Mouse (Mus musculus): ENCODE results near the gene Odf3. TPM values are rescaled to one million over a fixed set of nuclear protein-coding genes. Genes with fewer than 3 reads are reported as not detected.
"Not testable (repeated sequence)": the region's sequence is repeated elsewhere in the genome, so short reads cannot be mapped to it uniquely, and the experiment has no call there.

The Odf3 gene
- total RNA-seq, 2 experiments from 2014 or later: not detected

DNA sequence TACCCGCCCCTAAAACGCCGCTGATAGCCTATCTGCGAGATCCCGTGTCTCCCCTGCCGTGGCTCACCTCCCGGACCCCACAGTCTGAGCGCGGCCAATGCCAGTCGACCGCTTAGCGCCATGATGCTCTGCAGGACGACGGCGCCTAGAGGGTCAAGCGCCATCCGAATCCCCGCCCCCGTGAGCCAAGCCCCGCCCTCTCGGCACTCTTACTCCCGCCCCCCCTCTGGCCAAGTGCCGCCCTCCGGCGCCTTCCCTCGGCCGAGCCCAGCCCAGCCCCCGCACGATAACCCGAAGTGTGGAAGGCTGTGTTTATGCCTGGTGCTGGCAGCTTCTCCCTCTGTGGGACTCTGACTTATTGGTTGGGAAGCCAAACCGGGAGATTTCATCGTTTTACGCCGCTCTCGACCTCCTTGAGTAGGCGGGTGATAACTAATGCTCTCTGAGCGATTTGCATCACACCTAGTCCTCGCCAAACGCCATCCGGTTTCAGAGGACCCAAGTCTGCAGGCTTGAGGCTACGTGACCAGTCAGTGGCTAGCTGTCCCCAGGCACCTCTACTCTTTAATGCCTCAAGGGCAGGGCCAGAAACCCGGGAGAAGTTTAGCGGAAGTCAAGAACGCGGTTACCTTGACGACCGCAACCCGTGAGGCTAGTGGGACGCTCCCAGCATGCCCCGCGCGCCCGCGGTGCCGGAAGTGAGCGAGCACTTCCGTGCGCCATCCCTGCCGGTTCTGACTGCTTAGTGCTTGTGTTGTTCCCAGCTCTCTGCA lies 34.3 kb downstream of the Odf3 start, which contains the start of the genes Psmd13 and Sirt3:
Gene Psmd13, plus strand, starts transcription at position 273 of the 773 bp plus-strand sequence.
Gene Sirt3, minus strand, starts transcription at position 614 of the 773 bp plus-strand sequence.
- peak; percentile 96 for DNase-seq

DNA sequence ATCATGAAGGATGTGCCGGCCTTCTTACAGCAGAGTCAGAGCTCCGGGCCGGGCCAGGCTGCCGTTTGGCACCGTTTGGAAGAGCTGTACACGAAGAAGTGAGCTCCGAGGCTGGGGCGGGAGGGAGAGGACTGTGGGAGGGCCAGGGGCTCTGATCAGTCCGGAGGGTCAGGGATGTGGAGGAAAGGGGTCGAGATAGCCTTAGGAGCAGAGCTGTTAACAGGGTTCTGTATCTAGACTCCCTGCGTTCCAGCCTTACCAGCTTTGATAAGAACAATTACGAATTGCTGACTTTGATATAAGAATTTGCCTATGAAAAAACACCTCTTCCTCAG lies 34.8 kb downstream of the Odf3 start:
- DNase-seq: no peak

DNA sequence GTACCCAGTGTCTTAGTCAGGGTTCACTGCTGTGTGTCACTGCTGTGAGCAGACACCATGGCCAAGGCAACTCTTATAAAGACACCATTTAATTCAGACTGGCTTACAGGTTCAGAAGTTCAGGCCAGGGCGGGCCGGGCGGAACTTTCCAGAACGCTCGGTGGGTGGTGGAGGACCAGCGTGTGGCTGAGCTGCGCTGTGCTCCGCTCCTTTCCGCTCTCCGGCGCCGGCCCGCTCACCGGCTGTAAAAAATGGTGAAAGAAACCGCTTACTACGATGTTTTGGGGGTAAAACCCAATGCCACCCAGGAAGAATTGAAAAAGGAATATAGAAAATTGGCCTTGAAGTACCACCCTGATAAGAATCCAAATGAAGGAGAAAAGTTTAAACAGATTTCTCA lies 43.0 kb downstream of the Odf3 start:
- DNase-seq: not testable (repeated sequence)

DNA sequence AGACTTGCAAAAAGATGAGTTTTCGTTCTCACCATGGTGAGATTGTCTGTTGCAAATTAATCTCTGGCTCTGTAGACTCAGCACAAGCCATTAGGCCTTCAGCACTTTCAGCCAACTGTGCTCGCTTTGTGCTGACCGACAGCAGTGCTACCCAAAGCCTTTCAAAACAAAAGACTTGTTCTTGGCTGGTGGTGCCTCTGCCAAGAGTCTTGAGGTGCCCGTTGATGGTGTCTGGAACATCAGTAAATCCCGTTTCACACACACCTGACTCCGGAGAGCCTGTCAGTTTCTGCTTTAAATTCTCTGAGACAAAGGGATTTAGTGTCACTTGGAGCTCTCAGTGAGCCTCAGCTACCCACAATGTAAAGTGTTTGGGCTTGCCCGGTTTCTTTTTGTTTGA lies 46.4 kb downstream of the Odf3 start:
- no peak for DNase-seq

DNA sequence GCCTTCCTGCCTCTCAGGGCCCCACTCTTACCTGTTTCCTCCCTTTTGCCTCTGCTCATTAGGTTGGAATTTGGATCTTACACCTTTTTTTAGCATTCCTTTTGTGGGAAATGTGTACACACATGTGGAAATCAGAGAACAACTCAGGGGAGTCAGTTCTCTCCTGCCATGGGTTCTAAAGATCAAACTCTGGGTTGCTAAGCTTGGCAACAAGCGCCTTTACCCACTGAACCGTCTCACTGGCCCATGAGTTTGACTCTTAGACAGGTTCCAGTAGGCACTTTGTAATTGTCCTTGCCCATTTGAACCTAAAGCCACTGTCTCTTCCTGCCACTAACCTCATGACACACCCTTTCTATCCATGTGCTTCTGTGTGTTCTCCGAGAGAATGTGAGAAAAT lies 47.0 kb downstream of the Odf3 start:
- DNase-seq: no peak

- DNase-seq: no peak
Observed at GRCm38 (mm10) chr7:140897863-140898262, 50.3 kb downstream of the Odf3 start.

DNA sequence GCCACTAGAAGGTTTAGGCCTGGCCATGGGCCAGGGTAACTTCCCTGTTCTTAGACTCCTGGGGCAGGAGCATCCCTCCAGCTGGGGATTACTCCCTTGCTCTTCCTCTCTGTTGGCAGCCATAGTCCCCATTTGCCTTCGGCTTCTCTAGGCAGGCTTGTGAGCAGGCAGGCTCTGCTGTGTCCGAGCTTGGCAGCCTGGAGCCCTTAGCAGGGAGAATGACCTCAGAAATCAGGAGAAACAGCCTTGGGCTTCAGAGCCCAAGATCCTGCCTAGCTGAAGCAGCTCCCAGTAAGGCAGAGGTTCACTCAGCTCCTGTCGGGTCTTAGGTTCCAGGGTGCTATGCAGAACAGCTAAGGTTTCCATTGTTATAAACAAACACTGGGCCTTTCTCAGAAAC lies 51.5 kb downstream of the Odf3 start:
- peak; percentile 14 for DNase-seq

GRCm38 (mm10) chr7:140900220-140900619 lies 52.6 kb downstream of the Odf3 start, which contains the start of gene Cox8b:
Gene Cox8b (minus strand): TSS chr7:140900446.
- DNase-seq: peak; percentile 74

Other genes with a start within 250 kb of the Odf3 start
- gene Olfr46, start 246.5 kb upstream of the Odf3 start, total RNA-seq (2021): not detected
- not detected for gene Olfr61, start 218.8 kb upstream of the Odf3 start, total RNA-seq (2021)
- gene Olfr53, start 201.4 kb upstream of the Odf3 start, total RNA-seq (2021): not detected
- not detected for gene Olfr539, start 187.9 kb upstream of the Odf3 start, total RNA-seq (2021)
- gene Olfr45, start 165.9 kb upstream of the Odf3 start, total RNA-seq (2021): not detected
- not detected for gene Olfr541, start 150.5 kb upstream of the Odf3 start, total RNA-seq (2021)
- under 1 TPM in 1 of 2 experiments, not detected in 1; 0.24 TPM for gene Cyp2e1, start 84.1 kb upstream of the Odf3 start, total RNA-seq (2021)
- under 1 TPM; 0.18 to 0.24 TPM for gene Syce1, start 60.0 kb upstream of the Odf3 start, total RNA-seq (2021)
- under 1 TPM; 0.76 to 0.97 TPM for gene Zfp941, start 25.6 kb upstream of the Odf3 start, total RNA-seq (2021)
- not detected for gene Urah, start 12.8 kb upstream of the Odf3 start, total RNA-seq (2021)
- 10 to 100 TPM in 1 of 2 experiments, 1 to 10 TPM in 1; 9.7 to 10.6 TPM for gene Scgb1c1, start 2.3 kb upstream of the Odf3 start, total RNA-seq (2021)
- under 1 TPM in 1 of 2 experiments, not detected in 1; 0.29 TPM for gene Gm45785, start 8.5 kb downstream of the Odf3 start, total RNA-seq (2021)
- 10 to 100 TPM; 25.2 to 32.3 TPM for gene Ric8a, start 9.2 kb downstream of the Odf3 start, total RNA-seq (2021)
- gene Bet1l, start 9.8 kb downstream of the Odf3 start, total RNA-seq (2021): 10 to 100 TPM; 13.5 to 15.9 TPM
- 100 to 1,000 TPM; 119 to 120 TPM for gene Psmd13, start 34.2 kb downstream of the Odf3 start, total RNA-seq (2021)
- 10 to 100 TPM; 45.1 to 49.1 TPM for gene Sirt3, start 34.5 kb downstream of the Odf3 start, total RNA-seq (2021)
- gene Cox8b, start 52.6 kb downstream of the Odf3 start, total RNA-seq (2021): 1,000 to 10,000 TPM; 1,034 to 1,156 TPM
- not detected for gene Nlrp6, start 73.1 kb downstream of the Odf3 start, total RNA-seq (2021)
- 1 to 10 TPM; 8.4 to 8.7 TPM for gene Pgghg, start 93.6 kb downstream of the Odf3 start, total RNA-seq (2021)
- gene Ifitm5, start 102.5 kb downstream of the Odf3 start, total RNA-seq (2021): 1 to 10 TPM in 1 of 2 experiments, under 1 TPM in 1; 0.72 to 1.4 TPM
- gene Gm45717, start 108.1 kb downstream of the Odf3 start, total RNA-seq (2021): not detected
- 100 to 1,000 TPM; 178 to 182 TPM for gene Ifitm2, start 108.2 kb downstream of the Odf3 start, total RNA-seq (2021)
- gene Ifitm1, start 119.4 kb downstream of the Odf3 start, total RNA-seq (2021): 1 to 10 TPM; 2.6 to 3.0 TPM
- gene Ifitm3, start 163.0 kb downstream of the Odf3 start, total RNA-seq (2021): 10 to 100 TPM; 79.3 to 83.8 TPM
- under 1 TPM in 1 of 2 experiments, not detected in 1; 0.56 TPM for gene Ifitm6, start 170.1 kb downstream of the Odf3 start, total RNA-seq (2021)
- gene Gm17387, start 181.3 kb downstream of the Odf3 start, total RNA-seq (2021): not detected
- under 1 TPM; 0.26 to 0.54 TPM for gene B4galnt4, start 213.3 kb downstream of the Odf3 start, total RNA-seq (2021)
- under 1 TPM in 1 of 2 experiments, not detected in 1; 0.23 TPM for gene Pkp3, start 230.4 kb downstream of the Odf3 start, total RNA-seq (2021)